Mouse (Mus musculus) heart, postnatal 0 days (tissue): Measurements from ENCODE around the gene Pigm.

Experiments
- CTCF ChIP-seq: IDR thresholded peaks from 2 replicates; pipeline ENCODE4 v1.5.1; 2016; ENCODE audit warnings: antibody characterized with exemption, control low read depth, low read depth
- EP300 ChIP-seq: IDR thresholded peaks from 2 replicates; pipeline ENCODE4 v1.6.1; 2016; ENCODE audit warnings: antibody characterized with exemption, low read depth

DNA sequence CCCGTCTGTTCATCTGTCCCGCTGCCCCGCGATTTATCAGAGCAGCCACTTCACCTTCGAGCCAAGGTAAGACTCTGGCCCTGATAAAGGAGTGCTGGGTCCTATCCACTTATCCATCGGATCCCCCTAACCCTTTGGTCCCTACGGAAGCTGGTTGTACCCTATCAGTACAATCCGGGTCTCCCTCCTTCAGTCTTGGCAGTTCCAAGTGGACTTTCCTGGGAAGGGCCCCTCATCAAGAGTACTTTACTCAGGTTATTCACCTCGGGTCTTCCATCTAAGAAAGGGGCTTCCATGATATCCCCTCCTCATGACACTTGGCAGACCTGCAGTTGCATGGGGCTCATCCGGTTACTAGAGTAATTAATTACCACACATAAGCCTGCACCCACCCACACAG is 35.0 kb upstream of the Pigm start:
- TF ChIP-seq CTCF, result no peak
- TF ChIP-seq EP300, result no peak
